Mouse (Mus musculus) C2C12 (cell line): ENCODE results near the gene Gm20388.
"Not testable (repeated sequence)": the region's sequence is repeated elsewhere in the genome, so short reads cannot be mapped to it uniquely, and the experiment has no call there.

Experiments used
- CTCF ChIP-seq: IDR thresholded peaks from one replicate; pipeline ENCODE4 v1.5.1; 2011; ENCODE audit not compliant: control insufficient read depth, insufficient read depth, insufficient read length
- MYOD1 ChIP-seq: IDR thresholded peaks from one replicate; pipeline ENCODE4 v1.6.1; 2011; ENCODE audit warnings: low read depth; ENCODE audit not compliant: control insufficient read depth, insufficient read length
- MYOG ChIP-seq: IDR thresholded peaks from one replicate; pipeline ENCODE4 v1.6.1; 2011; ENCODE audit not compliant: control insufficient read depth, insufficient read length; ENCODE audit errors: extremely low read depth
- USF1 ChIP-seq: IDR thresholded peaks from one replicate; pipeline ENCODE4 v1.6.1; 2011; ENCODE audit warnings: low read depth, mild to moderate bottlenecking, control low read depth, moderate library complexity

DNA sequence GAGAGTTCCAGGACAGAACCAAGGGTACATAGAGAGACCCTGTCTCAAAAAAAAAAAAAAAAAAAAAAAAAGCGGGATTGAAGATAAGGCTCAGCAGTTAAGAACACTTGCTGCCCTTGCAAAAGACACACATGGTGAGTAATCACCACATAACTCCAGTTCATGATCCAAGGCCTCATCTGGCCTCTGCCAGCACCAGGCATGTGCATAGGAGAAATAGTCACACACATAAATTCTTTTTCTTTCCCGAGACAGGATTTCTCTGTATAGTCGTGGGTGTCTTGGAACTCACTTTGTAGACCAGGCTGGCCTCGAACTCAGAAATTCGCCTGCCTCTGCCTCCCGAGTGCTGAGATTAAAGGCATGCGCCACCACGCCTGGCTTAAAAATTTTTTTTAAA, 3347.0 kb downstream of the Gm20388 start:
- not testable (repeated sequence) for TF ChIP-seq CTCF, MYOG, USF1, MYOD1
